Mouse (Mus musculus): ENCODE results near the gene St6galnac3.

DNA sequence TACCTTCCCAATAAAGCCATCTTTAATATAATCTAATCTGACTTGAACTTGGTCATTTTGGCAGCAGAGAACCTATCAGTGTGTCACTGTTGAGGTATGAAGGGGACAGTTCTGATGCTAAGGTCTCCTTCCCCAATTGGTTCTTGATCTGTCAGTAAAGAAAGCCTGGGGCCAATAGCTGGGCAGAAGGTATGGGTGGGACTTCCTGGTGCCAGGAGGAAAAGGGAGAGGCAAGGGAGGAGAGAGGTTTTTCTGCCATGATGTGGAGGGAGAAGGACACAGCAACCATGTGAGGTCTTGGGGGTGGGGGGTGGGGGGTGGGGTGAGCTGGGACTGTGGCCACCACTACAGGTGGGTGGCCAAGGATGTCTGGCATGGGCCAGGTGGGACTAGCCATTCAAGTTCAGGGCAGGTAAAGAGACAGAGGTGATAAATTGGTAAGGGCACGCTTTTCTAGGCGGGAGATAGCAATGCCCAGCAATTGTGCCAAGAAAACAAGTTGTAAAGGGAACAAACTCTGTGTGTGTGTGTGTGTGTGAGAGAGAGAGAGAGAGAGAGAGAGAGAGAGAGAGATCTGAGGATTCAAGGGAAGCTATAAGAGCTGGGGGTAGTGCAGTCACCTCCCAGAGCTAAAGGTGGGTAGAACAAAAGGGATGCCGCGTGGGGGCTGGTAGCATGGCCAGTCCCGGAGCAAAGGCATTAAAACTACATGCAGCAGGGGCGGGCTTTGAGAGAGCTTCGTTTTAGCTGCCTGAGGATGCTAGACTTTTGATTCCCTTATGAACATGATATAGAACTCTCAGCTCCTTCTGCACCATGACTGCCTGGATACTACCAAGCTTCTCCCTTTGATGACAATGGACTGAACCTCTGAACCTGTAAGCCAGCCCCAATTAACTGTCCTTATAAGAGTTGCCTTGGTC lies 271.6 kb downstream of the St6galnac3 start:
- TF ChIP-seq CTCF (IDR thresholded peaks at IDR 0.05; ENCODE audit: low read depth) (no peak), EP300 (optimal IDR thresholded peaks at IDR 0.05) (no peak)
